Mouse (Mus musculus) inflammation-experienced regulatory T-cells, adult 6 months (primary cell): ENCODE measurements around the gene Gimap1. TPM values are rescaled to one million over a fixed set of nuclear protein-coding genes. Genes with fewer than 3 reads are reported as not detected.

ENCODE experiments used
- ATAC-seq: one replicate; pipeline ENCODE4 v1.8.0; 2017
- polyA plus RNA-seq, 3 experiments: library from polyadenylated mRNA; unstranded; fragments of 100-300 nt; shearing (Covaris generic); gene quantifications; one replicate each; pipeline ENCODE4 v1.2.1; 2017

Gene Gimap1
- 100 to 1,000 TPM; 353 to 386 (median 354) TPM for polyA plus RNA-seq

DNA sequence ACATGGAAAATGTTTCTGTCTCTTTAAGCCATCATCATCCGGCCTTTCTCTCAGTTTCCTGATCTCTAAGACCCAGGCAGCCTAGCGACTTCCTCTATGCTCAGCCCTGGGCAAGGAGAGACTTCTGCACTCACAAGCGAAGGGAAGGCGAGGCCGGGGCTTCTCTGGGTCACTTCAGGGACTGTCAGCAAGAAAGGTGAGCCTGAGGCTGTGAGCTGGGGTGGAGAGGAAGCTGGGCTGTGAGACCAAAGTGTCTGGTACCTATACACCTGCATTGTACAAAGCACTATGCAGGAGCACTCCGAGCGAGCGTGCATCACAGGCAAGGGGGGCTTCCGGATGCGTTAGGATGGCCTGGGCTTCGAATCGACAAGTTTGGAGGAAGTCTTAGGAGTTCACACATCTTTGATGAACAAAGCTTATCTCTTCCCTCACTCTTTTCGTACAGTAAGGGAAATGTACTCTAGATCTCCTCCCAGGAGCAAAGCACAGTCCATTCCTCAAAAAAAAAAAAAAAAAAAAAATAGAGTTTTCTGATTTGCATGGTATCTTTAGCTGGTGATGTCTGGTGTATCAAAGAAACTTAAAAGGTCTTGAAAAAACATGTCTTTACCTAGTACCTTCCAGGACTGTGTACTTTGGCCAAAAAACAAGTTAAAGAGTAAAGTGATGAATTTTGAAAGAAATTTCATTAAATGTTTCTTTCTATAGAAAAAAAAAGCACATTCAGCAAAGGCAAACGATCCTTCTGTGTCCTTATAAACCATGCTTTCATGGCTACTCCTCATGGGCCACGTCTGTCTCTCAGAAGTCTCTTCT is at the start of gene Gimap1:
TSS of gene Gimap1 (plus strand) at position 94 of the 819 bp plus-strand sequence.
- peak; percentile 61 for ATAC-seq

DNA sequence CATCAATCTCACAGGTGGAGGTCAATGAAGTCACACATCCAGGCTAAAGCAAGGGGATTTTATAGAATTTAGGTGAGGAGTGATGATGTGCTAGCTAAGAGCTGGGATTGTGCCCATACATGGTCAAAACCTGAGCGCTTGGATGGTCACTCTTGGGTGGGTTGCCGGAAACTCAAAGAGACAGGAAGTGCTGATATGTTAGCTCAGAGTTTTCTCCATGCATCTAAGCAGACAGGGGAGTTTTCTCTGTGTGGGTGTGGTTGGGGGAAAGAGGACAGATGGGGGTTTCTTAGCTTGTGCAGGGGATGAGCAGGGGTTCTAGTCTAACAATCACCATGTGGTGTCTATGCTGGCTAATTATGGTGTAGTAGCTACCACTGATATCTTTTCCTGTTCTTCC is 49.5 kb upstream of the Gimap1 start:
- ATAC-seq = peak; percentile 49

DNA sequence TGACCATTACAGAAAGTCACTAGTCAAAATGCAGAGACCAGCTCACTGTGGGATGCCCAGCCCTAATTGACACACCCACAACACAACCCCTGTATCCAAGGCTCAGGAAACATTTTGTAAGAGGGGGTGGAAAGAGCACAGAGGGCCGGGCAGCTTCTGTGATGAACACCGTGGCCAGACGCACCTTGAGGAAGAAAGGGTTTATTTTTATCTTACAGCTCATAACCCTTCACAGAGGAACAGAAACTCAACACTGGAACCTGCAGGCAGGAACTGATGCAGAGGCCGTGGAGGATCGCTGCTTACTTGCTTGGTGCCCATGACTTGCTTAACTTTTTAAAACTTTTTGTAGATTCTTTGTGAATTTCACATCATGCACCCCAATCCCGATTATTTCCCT is 45.9 kb upstream of the Gimap1 start:
- ATAC-seq = no peak

DNA sequence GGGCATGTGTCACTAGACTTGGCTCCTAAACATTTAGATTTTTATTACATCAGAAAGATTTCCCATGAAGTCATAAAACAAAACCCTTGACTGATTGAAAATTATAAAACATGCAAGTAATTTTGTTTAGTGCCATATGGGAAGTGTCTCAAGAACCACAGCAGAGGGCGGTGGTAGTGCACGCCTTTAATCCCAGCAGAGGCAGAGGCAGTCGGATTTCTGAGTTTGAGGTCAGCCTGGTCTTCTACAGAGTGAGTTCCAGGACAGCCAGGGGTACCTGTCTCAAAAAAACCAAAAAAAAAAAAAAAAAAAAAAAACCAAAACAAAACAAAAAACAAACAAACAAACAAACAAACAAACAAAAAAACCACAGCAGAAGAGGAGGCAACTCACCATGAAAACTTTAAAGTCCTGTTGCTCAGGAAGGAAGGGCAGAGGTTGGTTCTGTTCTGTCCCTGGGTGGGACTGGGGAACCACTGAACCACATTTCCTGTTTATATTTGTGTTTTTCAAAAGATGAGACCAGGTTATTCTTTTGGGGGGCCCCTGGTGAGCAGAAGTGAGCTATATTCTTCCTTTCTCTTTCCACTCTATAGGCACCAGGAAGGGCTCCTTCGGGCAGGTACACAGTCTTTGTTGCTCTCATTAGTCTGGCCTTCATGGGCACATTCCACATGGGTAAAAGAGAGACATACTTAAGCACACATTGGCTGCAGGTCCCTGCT is 41.9 kb upstream of the Gimap1 start:
- ATAC-seq = peak; percentile 44

DNA sequence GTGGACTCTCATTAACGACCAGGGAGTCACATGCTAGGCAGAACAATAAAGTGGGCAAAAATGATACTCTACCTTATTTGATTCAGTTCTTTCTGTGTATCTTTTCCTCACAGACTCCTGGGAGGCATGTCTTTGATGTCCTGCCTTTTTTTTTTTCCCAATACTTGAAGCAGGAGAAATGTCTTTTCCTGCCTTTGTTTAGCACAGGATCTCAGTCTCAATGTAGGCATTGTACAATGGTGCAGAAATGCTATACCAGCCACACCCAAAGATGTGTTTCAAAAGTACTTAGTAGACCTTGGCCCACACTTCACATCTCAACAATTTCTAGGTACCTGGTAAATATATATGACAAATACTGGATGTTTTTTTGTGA is 41.3 kb upstream of the Gimap1 start:
- no peak for ATAC-seq

DNA sequence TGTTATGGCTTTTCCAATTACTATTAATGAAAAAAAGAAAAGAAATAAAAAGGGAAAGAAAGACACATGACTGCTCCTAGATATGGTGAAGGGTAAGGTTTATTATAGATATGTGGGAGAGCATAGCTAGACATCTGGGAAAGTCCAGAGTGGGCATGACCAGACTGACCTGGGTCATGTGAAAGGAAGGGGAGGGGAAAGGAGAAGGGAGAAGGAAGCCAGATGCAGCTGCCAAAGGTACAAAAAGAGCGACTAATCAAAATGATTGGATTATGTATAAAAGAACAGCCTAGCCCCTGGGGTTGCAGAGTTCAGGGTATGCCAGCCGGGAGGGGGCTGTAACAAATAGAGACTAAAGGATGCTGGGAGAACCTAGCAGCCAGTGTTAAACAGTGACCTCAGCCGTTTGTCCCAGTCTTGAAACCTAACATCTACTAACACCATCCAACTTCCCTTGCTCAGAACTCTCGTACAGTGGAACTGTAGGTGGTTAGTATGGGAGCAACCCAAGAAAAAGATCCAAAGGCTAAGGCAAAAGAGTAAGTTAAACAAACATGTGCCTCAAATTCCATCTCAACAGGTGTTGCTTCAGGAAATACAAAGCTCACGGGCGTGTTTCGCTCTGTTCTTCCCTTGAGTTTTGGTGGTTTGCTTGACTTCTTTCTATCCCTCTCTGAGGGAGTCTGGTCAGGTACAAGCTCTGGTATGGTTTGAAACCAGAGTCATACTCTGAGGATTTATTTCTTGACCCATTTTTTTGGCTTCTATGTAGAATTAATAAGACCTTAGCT is 40.6 kb upstream of the Gimap1 start:
- ATAC-seq = no peak

DNA sequence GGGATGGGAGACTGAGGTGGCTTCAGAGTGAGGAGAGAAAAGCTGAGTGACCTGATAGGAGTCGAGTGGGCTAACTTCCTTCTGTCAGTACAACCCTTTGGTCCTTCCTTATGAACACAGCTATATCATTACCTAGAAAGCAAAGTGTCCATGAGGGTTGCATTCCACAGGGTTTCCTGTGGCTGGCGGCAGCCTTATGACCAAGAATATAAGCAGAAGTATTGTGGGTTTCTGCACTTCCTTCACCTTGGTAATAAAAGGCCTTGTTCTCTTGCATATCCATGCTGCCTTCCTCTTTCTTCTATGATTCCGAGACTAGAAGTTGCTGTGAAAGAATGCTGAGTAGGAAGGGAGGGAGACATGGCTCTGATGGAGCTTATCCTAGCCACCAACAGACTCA is 40.0 kb upstream of the Gimap1 start:
- no peak for ATAC-seq

DNA sequence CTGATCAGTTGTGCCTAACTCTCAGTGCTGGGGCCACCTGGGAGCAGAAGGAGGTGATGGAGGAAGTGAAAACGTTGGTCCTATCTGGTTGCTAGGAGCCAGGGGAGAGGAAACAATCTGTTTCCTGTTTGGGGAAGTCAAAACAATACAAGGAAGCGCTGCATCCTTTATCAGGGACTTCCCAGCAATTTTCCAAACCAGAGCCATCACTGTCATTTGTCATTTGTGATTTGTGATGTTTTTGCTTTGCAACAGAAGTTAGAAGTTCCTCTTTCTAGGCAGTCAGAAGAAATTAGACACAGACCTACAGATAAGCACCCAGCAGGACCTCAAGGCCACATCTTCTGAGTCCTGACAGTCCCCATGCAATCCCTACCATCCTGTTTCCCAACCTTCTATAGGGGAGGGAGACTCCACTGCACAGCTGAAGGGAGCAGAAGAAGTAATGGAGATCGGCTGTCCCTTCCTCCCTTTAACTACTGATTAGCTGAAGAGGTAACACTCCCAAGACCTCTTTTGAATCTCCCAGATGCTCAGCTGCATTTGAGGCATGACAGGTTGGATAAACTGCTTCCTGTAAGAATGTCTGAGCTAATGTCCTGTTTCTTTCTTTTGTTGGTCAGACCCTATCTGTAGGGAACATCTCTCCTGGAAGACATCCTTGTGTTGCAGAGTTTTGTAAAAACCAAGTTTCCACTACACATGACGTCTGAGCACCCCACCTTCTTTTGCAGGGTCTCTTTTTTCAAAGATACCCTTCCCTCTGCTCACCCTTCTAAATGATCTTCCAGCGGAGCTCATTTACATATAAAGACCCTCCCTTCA is 38.4 kb upstream of the Gimap1 start:
- ATAC-seq = peak; percentile 60

DNA sequence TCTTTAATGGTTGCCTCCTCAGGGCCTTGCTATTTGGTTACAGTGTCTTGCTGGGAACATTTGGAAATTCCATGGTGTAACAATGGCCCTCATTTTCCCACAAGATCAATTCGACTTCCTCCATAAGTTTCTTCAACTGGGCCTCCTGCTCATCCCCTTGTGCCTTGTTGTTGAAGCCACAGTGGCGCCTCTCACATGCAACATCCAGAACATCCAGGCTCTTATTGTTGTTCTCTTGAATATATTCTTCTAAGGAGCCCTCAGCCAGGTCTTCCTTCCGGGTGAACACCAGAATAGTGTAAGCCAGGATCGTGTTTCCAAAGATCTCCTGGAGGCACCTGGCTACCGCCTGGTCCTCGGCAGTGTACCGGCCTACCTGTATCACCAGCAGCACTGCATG is 36.7 kb upstream of the Gimap1 start:
- no peak for ATAC-seq

DNA sequence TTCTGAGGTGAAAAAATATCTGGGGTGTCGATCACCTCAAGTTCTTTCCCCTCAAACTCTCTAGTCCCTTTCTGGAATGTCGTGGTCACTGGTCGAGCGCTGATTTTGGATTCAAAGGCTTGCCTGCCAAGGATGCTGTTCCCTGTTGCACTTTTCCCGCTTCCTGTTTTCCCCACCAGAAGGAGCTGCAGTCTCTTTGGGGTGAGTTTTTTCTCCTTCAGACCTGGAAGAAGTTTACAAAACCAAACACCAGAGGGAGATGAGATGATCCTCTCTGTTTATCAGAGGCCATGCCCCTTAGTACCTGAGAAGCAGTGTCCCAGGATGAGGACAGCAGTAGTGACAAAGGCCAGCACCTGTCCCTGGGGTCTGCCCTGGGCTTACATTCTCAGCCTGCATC is 36.3 kb upstream of the Gimap1 start:
- no peak for ATAC-seq

DNA sequence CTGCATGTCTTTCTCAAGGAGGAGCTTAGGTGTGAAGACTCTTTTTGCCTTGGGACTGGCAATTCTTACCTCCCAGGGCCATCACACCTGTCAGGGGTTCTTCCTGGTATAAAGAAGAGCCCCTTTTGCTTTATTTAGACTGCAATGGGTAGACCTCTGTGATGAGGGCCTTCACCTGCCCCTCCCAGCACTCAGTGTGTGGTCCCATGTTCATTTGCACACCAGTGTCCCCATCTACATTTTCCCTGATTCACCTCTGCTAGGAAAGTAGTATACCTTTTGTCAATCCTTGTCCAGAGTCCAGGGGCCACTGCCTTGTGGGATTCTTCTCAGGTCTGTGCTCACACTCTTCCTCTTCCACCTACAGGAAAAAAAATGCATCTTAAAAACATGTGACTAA is 34.7 kb upstream of the Gimap1 start:
- ATAC-seq = no peak

DNA sequence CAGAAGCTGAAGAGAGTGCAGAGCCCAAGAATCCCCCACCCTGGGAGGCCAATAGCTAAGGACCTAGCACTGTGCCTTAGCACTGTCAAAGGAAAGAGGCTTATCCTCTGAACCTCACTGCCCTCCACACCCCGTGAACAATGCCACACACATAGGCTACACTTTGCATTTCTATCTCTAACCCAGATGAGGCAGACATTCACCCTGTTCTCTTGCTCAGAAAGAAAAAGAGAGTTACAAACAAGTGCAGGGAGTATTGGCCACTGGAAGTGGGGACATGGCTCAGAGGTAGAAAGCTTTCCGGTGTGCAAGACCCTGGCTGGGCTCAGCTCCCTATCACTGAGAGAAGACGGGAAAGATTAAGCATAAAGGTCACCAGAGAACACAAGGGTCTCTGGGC is 32.7 kb upstream of the Gimap1 start:
- no peak for ATAC-seq

DNA sequence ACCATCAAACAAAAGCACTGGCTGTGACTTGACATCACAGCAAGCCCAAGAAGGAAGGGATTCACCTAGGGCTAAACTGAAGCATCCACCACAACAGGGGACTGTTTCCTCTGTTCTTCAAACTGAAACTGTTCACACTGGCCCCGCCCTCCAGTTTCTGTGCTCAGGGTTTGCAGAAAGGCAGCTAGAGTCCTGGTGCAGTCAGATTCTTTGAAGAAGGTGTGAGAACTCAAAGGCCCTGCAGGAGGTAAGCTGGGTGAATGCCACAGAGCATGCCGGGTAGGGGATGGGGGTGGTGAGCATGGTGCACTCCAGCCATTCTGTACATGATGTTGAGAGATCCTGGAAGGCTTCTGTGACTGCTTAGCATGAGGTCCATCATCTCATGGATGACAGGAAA is 20.4 kb upstream of the Gimap1 start, which contains the start of the genes Gm28053 and Gimap7:
TSS of gene Gm28053 (plus strand) at position 153 of the 400 bp plus-strand sequence.
TSS of gene Gimap7 (plus strand) at position 167 of the 400 bp plus-strand sequence.
- ATAC-seq = peak; percentile 95

DNA sequence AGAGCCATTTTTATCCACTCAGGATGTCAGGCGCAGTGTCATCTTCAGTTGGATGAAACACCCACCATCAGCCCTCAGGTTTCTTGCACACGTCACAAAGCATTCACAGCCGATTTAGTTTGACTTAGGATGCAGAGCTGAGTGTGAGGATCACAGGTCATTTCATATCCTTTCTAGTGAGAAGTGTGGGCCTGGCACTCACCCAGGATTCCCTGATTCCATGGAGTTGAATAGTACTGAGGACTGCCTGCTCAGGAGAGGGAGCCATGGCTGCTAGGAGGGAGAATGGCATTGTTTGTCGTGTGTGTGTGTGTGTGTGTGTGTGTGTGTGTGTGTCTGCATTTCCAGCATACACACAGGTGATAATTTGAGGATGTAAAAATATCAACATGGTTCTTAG is 18.5 kb upstream of the Gimap1 start:
- ATAC-seq = peak; percentile 11

DNA sequence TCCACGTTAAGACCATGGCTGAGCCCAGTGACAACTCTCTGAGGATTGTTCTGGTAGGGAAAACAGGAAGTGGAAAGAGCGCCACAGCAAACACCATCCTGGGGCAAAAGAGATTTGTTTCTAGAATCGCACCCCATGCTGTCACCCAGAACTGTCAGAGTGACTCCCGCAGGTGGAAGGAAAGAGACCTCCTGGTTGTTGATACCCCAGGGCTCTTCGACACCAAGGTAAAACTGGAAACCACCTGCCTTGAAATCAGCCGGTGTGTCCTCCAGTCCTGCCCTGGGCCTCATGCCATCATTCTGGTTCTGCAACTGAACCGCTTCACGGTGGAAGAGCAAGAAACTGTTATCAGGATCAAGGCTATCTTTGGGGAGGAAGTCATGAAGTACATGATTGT is 15.4 kb upstream of the Gimap1 start:
- ATAC-seq = no peak

DNA sequence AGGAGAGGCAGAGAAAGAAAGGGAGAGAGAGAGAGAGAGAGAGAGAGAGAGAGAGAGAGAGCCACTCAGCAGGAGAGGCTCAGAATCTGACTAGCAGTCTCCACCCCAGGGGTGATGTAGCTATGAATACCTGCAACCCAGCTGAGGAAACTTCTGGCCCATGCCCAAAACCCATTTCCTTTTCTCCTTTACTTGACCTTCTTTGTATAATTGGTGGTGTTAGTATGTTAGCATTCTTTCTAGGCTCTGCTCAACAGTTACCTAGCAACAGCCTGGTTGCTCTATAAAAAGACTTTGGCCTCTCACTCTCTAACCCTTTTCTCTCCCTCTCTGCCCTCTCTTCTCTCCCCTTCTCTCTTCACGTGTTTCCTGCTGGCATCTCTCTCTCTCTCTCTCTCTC is 13.4 kb upstream of the Gimap1 start:
- peak; percentile 72 for ATAC-seq

DNA sequence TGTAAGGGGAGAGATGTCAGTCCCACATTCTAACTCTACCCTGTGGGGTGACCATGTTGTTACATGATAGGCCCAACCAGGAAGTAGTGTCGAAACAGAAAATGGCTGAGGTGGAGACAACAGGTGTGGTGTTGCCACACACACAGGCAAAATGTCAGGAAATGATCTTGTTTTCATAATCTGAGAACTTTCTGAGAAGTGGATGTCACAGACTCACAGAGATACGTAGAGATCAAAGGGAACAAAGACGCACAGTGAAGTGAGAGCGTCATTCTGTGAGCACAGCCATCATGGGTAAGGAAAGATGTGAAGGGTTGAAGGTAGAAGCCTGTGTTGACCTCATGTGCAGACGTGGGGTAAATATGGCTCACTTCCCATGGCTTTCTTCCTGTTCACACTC is 11.1 kb upstream of the Gimap1 start:
- ATAC-seq = peak; percentile 69

DNA sequence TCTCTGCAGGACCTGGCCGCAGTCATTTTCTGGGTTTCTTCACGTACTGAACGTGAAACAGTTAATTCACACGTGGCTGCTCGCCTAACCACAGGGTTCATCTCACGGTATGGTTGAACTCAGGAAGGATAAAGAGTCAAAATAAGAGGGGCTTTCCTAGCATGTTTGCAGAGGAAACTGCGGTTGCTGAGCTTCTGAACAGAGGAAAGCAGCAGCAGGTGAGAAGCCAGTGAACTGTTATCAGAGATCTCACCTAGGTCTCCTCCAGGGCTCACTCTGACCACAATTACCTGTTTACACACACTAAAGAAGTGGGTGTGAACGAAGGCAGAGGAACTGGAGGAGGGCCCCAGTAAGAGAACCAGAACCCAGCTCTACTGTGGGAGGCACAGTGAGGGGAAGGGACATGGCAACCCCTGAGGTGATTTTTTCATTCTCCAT is 6.0 kb upstream of the Gimap1 start:
- peak; percentile 91 for ATAC-seq

DNA sequence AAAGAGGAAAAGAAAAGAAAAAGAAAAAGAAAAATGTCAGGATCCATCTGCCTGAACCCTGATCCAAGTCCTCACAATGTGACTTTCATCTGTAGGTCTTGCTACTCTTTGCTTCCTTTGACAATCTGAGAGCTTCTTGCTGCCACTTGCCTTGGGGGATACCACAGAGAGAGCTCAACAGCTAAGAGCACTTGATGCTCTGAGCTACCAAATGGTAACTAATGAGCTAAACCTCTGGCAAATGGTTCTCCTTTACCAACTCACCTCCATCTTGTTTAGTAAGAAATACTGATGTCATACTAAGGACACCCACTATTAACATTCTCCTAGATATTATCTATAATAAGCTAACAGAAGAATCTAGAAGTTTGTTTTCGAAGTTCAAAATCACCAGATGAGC is 5.2 kb upstream of the Gimap1 start:
- no peak for ATAC-seq

DNA sequence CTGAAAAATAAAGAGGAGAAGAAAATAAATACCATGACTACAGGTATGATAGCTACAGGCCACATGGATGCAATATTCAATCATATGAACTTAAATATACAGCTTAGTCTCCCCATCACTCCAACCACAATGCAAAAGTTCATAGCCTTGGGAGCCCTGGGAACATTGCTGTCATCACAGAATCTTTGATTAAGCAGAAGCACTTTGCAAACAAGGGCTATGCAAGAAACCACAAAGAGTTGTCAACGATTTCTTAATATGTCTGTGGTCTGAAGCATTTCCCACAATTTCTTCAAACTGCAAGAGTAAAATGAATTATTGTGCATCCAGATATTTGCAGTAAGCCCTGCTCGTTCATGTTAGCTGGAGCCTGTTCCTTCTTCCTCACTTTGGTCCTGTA is 1.8 kb upstream of the Gimap1 start:
- ATAC-seq = no peak

DNA sequence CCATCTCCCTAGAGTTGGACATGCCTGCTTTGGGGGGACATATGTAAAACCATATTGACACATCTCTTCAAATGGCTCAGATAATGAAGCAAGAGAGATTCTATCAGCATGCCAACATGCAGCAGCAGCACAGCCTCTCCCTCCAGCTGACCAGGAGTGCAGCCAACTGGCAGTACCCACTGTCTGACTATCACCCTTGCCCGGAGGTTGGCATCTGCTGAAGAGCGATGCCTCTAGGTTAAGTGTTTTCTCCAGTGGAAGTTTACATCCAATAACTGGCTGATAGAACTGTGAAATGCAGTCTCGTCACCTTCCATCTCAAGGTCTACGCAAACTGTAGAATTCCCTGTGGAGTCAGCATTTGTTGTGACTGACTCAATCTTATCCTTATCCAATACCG is 1.2 kb upstream of the Gimap1 start:
- ATAC-seq = no peak

DNA sequence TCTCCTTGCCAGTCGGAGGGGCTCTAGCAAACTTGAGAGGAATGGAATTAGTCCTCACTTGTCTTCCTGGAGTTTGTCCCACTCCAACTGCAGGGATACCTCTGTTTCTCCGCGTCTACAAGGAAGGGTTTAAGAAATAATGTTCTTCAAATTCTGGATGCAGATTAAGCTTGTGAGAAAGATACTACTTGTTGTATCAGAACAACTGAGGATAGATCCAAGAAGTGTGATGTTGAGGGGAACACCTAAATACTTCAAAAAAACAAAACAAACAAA is 864 bp downstream of the Gimap1 start:
- no peak for ATAC-seq
